Mouse (Mus musculus): Measurements from ENCODE around the gene Cntd1.

Cntd1 gene

DNA sequence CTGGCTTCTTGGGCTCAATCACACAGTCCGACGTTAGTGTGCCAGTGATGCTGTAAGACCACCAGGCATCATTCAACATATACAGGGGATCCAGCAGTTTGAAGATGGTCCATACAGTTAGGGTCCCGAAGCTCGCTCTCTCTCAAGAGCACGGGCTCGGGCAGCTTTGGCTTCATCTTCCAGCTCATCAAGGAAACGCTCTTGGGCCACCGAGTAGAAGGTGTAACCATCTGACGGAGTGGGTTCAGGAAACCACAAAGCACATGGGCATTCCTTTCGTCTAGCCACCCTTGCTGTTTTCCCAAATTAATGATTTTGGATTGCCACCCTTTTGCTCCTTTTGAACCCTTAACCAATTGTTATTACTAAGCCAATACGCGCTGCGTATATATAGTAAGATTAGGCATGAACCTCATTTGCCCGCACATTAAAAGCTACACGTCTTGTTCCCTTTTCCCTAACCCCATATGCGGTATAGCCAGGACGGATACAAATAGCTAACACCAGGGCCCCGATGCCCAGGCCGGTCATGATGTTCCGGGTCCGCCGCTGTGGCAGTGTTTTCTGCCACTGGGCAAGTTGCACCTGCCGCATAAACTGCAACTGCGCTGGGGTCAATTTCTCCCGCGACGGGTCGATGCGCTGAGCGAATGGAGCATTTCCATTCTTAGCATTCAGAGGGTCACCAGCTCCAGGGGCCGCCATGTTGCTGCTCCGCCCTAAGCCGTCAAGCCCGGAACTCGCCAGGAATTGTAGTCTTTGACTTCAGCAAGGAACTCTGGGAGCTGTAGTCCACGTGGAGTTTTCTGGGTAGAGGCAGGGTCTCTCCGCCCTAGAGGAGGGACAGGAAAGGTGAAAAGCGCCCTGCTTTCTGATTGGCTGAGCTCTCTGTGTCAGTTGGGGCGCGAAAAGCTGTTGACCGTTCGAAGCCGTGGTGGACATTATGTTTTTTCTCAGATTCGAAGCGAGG is at the start of gene Cntd1, which contains the start of gene Coa3:
Cntd1 (plus strand) TSS at position 790 of the 970 bp plus-strand sequence.
Coa3 (minus strand) TSS at position 892 of the 970 bp plus-strand sequence.
- DNase-seq (ENCODE audit: low spot score in 2 of 2) = peak; percentile 69 to 86

DNA sequence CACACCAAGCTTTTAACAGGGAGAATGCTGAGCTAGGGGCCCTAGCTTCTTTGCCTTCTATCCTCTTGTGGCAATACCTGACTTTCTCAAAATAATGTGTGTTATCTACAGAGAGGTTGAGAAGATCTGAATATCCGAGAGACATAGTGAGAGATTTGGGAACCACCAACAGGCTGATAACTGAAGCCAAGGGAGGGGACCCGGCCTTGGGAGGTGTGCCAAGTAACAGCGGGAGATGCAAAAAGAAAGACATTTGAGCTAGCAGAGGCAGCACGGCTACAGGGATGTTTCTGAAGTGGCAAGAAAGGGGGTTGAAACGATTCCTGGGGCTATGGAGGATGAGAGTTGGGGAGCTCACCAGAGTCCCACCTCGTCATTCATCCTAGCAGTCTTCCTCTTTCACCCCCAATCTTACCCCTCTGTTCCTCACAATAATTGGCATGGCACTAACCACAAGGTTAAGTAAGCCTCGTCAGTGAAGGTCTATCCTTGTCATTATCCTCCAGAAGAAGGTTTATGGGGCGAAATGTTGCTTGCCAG is 49.4 kb upstream of the Cntd1 start:
- no peak for DNase-seq (ENCODE audit: low spot score in 2 of 2)

DNA sequence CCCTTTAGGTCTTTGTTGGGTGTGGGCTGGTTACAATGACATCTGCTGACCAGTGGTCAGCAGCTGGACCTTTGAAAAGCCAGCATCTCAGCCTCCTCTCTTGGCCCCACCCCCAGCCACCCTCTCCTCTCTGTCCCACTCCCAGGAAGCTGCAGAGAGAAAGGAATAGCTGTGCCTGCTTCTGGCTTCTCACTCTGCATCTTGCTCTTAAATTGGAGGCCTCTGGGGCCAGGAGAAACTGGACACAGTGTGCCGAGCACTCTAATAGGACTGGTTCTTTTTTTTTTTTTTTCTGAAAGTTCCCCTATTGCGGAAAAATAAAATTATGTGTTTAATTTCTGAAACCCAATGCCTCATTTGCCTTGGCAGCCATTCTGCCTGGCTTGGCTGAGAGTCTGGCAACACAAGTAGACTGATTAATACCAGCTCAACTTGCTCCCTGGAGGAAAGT is 48.7 kb upstream of the Cntd1 start:
- DNase-seq (ENCODE audit: low spot score in 2 of 2) = no peak

GRCm38 (mm10) chr11:101230526-101230925 is 48.3 kb upstream of the Cntd1 start:
- no peak for DNase-seq (ENCODE audit: low spot score in 2 of 2)

- DNase-seq (ENCODE audit: low spot score in 2 of 2) = no peak
These were observed 47.6 kb upstream of the Cntd1 start for GRCm38 (mm10) chr11:101230991-101231871.

GRCm38 (mm10) chr11:101232010-101232839 is 46.6 kb upstream of the Cntd1 start:
- DNase-seq (ENCODE audit: low spot score in 2 of 2) = no peak

DNA sequence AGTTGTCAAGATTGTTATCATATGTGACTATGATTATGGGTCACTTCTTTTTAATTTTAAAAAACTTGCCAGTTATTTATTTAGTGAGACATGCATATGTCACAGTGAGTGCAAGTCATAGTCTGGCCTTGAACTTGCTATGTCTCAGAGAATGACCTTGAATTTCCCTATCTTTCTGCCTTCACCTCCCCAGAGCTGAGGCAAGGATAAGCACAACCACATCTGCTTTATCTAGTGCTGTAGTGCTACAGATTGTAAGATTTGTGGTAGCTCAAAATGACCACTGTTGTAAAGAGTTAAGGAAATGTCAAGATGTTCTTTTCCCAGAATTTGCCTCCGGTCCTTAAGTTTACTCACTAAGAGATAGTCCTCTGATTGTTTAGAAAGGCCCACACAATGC is 45.6 kb upstream of the Cntd1 start:
- no peak for DNase-seq (ENCODE audit: low spot score in 2 of 2)

- DNase-seq (ENCODE audit: low spot score in 2 of 2) = no peak
These were observed 44.7 kb upstream of the Cntd1 start for GRCm38 (mm10) chr11:101234124-101234523.

DNA sequence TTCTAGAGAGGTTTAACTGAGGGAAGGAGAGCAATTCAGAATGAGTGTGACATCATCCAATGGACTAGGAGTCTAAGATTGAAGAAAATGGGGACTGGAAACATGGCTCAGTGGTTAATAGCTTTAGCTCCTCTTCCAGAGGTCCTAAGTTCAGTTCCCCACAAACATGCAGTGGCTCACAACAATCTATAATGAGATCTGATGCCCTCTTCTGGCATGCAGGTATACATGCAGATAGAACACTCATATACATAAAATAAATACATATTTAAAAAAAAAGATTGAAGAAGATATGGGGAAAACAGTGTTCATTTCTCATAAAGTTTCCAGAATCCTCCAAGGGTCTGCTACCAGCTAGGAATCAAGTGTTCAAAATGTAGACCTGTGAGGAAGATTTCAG is 43.4 kb upstream of the Cntd1 start:
- no peak for DNase-seq (ENCODE audit: low spot score in 2 of 2)

GRCm38 (mm10) chr11:101236782-101237181 is 42.0 kb upstream of the Cntd1 start:
- no peak for DNase-seq (ENCODE audit: low spot score in 2 of 2)

DNA sequence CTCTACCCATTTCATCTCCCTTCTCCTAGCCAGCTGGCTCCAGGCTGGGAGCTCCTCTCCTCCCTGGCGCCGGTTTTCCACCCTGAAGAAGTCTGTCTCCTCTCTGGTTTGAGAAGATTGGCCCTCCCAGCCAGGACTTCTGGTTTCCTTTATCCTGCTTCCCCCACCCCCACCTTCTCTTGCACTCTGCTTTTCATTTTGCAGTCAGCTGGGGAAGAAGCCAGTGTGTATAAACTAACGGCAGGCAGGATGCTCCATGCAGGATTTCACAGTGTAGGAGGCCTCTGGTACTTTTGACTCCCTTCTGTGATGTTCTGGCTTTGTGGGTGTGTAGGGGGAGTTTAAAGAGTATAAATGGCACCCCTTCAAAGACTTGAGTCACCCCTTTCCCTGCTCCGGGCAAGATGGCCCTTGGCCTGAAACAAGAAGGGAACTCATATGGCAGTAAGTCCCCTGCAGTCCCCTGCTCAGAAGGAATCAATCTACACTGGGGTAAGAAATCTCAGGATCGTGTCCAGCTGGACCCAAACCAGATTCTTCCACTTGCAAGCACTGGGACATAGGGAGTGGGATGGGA is 40.7 kb upstream of the Cntd1 start:
- peak in 1 of 2 experiments; percentile 32 for DNase-seq (ENCODE audit: low spot score in 2 of 2)

DNA sequence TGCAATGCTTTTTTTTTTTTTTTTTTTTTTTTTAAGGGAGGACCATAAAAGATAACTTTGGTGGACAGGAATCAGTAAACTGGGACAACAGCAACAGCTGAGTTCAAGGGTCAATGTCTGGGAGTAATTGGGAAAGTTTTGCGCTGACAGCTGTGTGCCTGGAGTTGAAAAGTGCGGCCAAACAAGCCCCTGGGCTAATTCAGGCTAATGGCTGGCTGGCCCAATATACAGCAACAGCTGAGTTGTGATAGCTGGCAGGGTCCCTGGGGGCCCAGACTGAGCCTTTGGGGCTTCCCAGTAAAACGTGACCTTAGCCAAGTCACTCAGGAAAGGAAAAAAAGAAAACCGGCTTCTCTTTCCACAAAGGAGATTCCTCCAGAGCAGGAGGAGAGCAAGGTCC is 33.7 kb upstream of the Cntd1 start:
- no peak for DNase-seq (ENCODE audit: low spot score in 2 of 2)

GRCm38 (mm10) chr11:101245855-101246701 is 32.7 kb upstream of the Cntd1 start, which contains the start of gene Ramp2:
Gene Ramp2, plus strand, starts transcription at chr11:101246028.
- no peak for DNase-seq (ENCODE audit: low spot score in 2 of 2)

DNA sequence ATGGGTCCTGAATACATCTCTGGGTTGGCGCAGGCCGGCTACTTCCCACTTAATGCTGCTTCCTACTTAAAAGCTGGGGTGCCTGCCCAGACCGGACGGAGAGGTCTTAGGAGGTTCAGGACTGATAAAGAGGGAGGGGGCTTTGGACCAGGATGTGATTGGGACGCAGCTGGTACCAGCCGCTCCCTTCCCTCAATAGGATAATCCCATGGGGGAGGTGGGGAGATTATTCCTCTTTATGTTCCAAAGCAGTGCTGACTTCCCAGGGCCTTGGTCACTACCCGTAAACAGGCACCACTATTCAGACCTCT is 32.2 kb upstream of the Cntd1 start:
- DNase-seq (ENCODE audit: low spot score in 2 of 2) = no peak

- no peak for DNase-seq (ENCODE audit: low spot score in 2 of 2)
These were observed 31.2 kb upstream of the Cntd1 start for GRCm38 (mm10) chr11:101247521-101248030.

DNA sequence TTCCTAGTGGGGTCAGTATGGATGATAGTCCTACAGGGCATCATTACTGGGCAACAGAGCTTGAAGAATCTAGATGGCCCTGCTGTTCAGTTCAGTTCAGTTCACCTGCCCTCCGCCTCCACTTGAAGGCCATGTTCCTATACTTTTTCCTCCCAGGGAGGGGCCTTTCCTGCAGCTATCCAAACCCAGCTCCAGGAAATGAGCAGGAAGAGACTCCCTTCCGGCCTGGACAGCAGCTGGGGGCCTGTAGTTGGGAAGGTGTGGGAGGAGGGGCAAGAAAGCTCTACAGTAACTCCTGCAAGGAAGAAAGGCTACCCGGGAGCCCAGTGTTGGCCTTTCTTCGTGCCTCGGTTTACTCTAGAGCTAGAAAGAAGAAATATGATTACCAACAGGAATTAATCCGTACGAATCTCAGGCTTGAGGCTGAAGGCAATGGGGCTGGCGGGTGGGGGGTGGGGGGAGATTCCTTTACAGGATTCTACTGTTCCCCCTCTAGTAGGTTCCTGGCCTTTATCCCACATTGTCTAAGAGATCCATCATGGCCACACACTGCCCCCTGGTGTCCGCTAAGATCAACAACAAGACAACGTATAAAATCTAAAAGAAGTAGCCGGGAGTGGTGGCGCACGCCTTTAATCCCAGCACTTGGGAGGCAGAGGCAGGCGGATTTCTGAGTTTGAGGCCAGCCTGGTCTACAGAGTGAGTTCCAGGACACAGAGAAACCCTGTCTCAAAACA is 30.4 kb upstream of the Cntd1 start:
- peak in 1 of 2 experiments; percentile 58 for DNase-seq (ENCODE audit: low spot score in 2 of 2)

GRCm38 (mm10) chr11:101251031-101251430 is 27.8 kb upstream of the Cntd1 start:
- DNase-seq (ENCODE audit: low spot score in 2 of 2) = no peak

DNA sequence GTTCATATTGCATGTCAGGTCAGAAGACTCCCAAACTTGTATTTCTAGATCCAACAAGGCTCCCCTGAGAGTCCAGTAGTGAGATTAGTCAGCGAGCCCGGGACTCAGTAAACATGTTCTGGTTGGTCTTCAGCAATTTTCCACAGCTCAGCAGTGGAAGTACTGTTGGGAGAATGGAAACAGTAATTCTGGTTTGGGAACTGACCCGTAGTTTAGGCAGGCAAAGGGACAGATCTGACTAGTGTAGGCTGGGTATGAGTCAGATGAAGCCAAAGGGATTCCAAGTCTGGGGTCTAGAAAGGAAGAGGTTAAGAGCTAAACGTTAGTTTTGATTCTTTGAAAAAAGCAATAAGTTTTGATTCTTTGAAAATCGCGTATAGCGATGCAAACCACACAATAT is 25.9 kb upstream of the Cntd1 start:
- DNase-seq (ENCODE audit: low spot score in 2 of 2) = no peak

Data from left cerebral cortex, adult 9 months (tissue).